Mouse (Mus musculus) heart, adult 2 months (tissue): ENCODE measurements around the gene Ube2r2.

ENCODE experiments used
- CTCF ChIP-seq: fragments of 200-600 bp; IDR thresholded peaks from 2 replicates; pipeline ENCODE4 v1.8.1; 2022; ENCODE audit warnings: antibody characterized with exemption, mild to moderate bottlenecking, moderate library complexity
- POLR2A ChIP-seq: fragments of 200-500 bp; IDR thresholded peaks from 2 replicates; pipeline ENCODE4 v1.6.1; 2011; ENCODE audit warnings: mild to moderate bottlenecking, low read depth, low read length, control low read depth; ENCODE audit not compliant: insufficient read depth

- TF ChIP-seq CTCF (no peak), POLR2A (no peak)
Observed at GRCm38 (mm10) chr4:41089189-41089588, 46.4 kb upstream of the Ube2r2 start.
